Mouse (Mus musculus) midbrain, embryonic 11.5 days (tissue): ENCODE measurements around the gene Tekt3. TPM values are rescaled to one million over a fixed set of nuclear protein-coding genes. Genes with fewer than 3 reads are reported as not detected.

ENCODE experiments used
- ATAC-seq: fragments of 200-750 bp; cut with Nextera tagmentation; 2 replicates; pipeline ENCODE4 v1.8.0; 2017; ENCODE audit warnings: moderate TSS enrichment, moderate library complexity; ENCODE audit not compliant: low FRiP score
- DNase-seq: peaks from one replicate; pipeline ENCODE4 v3.0.0; 2015; ENCODE audit warnings: low spot score; ENCODE audit errors: missing footprints
- H3K27ac ChIP-seq: fragments of 300-500 bp; sonication (generic); 2 replicates; pipeline ENCODE4 v1.5.1; 2014; ENCODE audit warnings: low read depth, low read length
- H3K27me3 ChIP-seq: fragments of 300-500 bp; sonication (generic); 2 replicates; pipeline ENCODE4 v1.6.1; 2014; ENCODE audit warnings: mild to moderate bottlenecking, low read length, moderate library complexity, mixed read lengths; ENCODE audit not compliant: control insufficient read depth, insufficient read depth
- H3K36me3 ChIP-seq: fragments of 300-500 bp; sonication (generic); 2 replicates; pipeline ENCODE4 v1.6.1; 2014; ENCODE audit warnings: mild to moderate bottlenecking, low read length, moderate library complexity, mixed read lengths; ENCODE audit not compliant: control insufficient read depth, insufficient read depth
- H3K4me1 ChIP-seq: fragments of 300-500 bp; sonication (generic); 2 replicates; pipeline ENCODE4 v1.6.1; 2014; ENCODE audit warnings: low read length; ENCODE audit not compliant: control insufficient read depth, insufficient read depth
- H3K4me2 ChIP-seq: fragments of 300-500 bp; sonication (generic); 2 replicates; pipeline ENCODE4 v1.6.1; 2014; ENCODE audit warnings: mild to moderate bottlenecking, moderate library complexity
- H3K4me3 ChIP-seq: fragments of 300-500 bp; sonication (generic); 2 replicates; pipeline ENCODE4 v1.5.1; 2014; ENCODE audit warnings: low read depth, low read length
- H3K9ac ChIP-seq: fragments of 300-500 bp; sonication (generic); 2 replicates; pipeline ENCODE4 v1.6.1; 2014; ENCODE audit warnings: low read length
- H3K9me3 ChIP-seq: fragments of 300-500 bp; sonication (generic); 2 replicates; pipeline ENCODE4 v1.6.1; 2016; ENCODE audit warnings: low read length; ENCODE audit not compliant: control insufficient read depth
- WGBS: fragments of 180-500 bp; shearing (Covaris S2); extraction: QIAGEN DNeasy Blood & Tissue Kit; methylation state at CpG from one replicate; pipeline ENCODE4 v1.1.7; 2014; 5-methylcytosine and 5-hydroxymethylcytosine counted together
- polyA plus RNA-seq: library from polyadenylated mRNA; unstranded; fragments of >200 nt; fragmentation: Nextera tagmentation; extraction: Ambion mirVana; gene quantifications from 2 replicates; pipeline ENCODE4 v1.2.1, GENCODE M21; 2014

Gene Tekt3
- polyA plus RNA-seq, 1 experiment from 2014 or later: not detected

- H3K27me3 ChIP-seq: peaks cover 30% of the 10 kb centered on the region
- no peak for ATAC-seq
- WGBS: 83% methylated on average over 4 of the region's 4 CpGs
These were observed 66.1 kb downstream of the Tekt3 start for GRCm38 (mm10) chr11:63127513-63127912.

GRCm38 (mm10) chr11:63128784-63129183, 67.3 kb downstream of the Tekt3 start, which contains the start of gene Pmp22:
Gene Pmp22, plus strand, starts transcription at chr11:63128982.
- 71% methylated on average over 2 of the region's 2 CpGs for WGBS
- Histone ChIP-seq H3K36me3 (no peaks in the 10 kb centered on the region), H3K9me3 (no peaks in the 10 kb centered on the region), H3K27ac (no peak within 1 kb of the TSS), H3K4me3 (no peak within 1 kb of the TSS), H3K4me2 (no peak within 1 kb of the TSS), H3K4me1 (peaks cover 11% of the 10 kb centered on the region), H3K9ac (no peak within 1 kb of the TSS), H3K27me3 (peaks cover 42% of the 10 kb centered on the region)
- peak; percentile 19 for DNase-seq
- no peak for ATAC-seq

More at GRCm38 (mm10) chr11:63127513-63127912, 66.1 kb downstream of the Tekt3 start:
- Histone ChIP-seq H3K9ac (no peak overlapping the region), H3K4me3 (no peak overlapping the region), H3K36me3 (no peaks in the 10 kb centered on the region), H3K27ac (no peak overlapping the region), H3K9me3 (no peaks in the 10 kb centered on the region), H3K4me1 (peaks cover 11% of the 10 kb centered on the region), H3K4me2 (no peak overlapping the region)
- peak; percentile 53 for DNase-seq

- Histone ChIP-seq H3K4me1 (peaks cover 11% of the 10 kb centered on the region), H3K9me3 (no peaks in the 10 kb centered on the region), H3K36me3 (no peaks in the 10 kb centered on the region), H3K27ac (no peak overlapping the region), H3K27me3 (peaks cover 48% of the 10 kb centered on the region), H3K9ac (no peak overlapping the region), H3K4me3 (no peak overlapping the region), H3K4me2 (no peak overlapping the region)
- no peak for DNase-seq
- 67% methylated on average over 9 of the region's 9 CpGs for WGBS
- ATAC-seq: no peak
These were observed 67.9 kb downstream of the Tekt3 start for GRCm38 (mm10) chr11:63129375-63129774.

GRCm38 (mm10) chr11:63129840-63130239, 68.4 kb downstream of the Tekt3 start:
- H3K9ac ChIP-seq: no peak overlapping the region
- H3K4me3 ChIP-seq: no peak overlapping the region
- ATAC-seq (no peak), DNase-seq (no peak)
- H3K9me3 ChIP-seq: no peaks in the 10 kb centered on the region
- H3K36me3 ChIP-seq: no peaks in the 10 kb centered on the region
- WGBS: 68% methylated on average over 12 of the region's 12 CpGs
- peaks cover 11% of the 10 kb centered on the region for H3K4me1 ChIP-seq
- H3K27ac ChIP-seq: no peak overlapping the region
- peaks cover 50% of the 10 kb centered on the region for H3K27me3 ChIP-seq
- no peak overlapping the region for H3K4me2 ChIP-seq

- peaks cover 51% of the 10 kb centered on the region for H3K27me3 ChIP-seq
- no peak overlapping the region for H3K27ac ChIP-seq
These were observed 69.0 kb downstream of the Tekt3 start for GRCm38 (mm10) chr11:63130497-63130896.

GRCm38 (mm10) chr11:63131001-63131692, 69.7 kb downstream of the Tekt3 start:
- peak overlapping the region; percentile 96 for H3K4me2 ChIP-seq
- WGBS: 4% methylated on average over 32 of the region's 33 CpGs
- no peak overlapping the region for H3K27ac ChIP-seq
- no peak overlapping the region for H3K9ac ChIP-seq
- peak overlapping the region; percentile 26 for H3K4me3 ChIP-seq
- H3K27me3 ChIP-seq: peaks cover 51% of the 10 kb centered on the region
- peaks cover 11% of the 10 kb centered on the region for H3K4me1 ChIP-seq
- DNase-seq: peak; percentile 89
- no peaks in the 10 kb centered on the region for H3K9me3 ChIP-seq
- ATAC-seq: no peak
- H3K36me3 ChIP-seq: no peaks in the 10 kb centered on the region

More at GRCm38 (mm10) chr11:63130497-63130896, 69.0 kb downstream of the Tekt3 start:
- no peak overlapping the region for H3K4me3 ChIP-seq
- H3K36me3 ChIP-seq: no peaks in the 10 kb centered on the region
- H3K4me2 ChIP-seq: no peak overlapping the region
- 63% methylated on average over 8 of the region's 8 CpGs for WGBS
- DNase-seq (no peak), ATAC-seq (no peak)
- no peaks in the 10 kb centered on the region for H3K9me3 ChIP-seq
- peaks cover 11% of the 10 kb centered on the region for H3K4me1 ChIP-seq
- H3K9ac ChIP-seq: no peak overlapping the region

GRCm38 (mm10) chr11:63131693-63132040, 70.2 kb downstream of the Tekt3 start:
- Histone ChIP-seq H3K9ac (no peak overlapping the region), H3K36me3 (no peaks in the 10 kb centered on the region), H3K27ac (no peak overlapping the region), H3K4me1 (peaks cover 11% of the 10 kb centered on the region), H3K4me3 (peak overlapping the region; percentile 26), H3K9me3 (no peaks in the 10 kb centered on the region), H3K4me2 (peak overlapping the region; percentile 96), H3K27me3 (peaks cover 51% of the 10 kb centered on the region)
- WGBS: 6% methylated on average over 11 of the region's 11 CpGs
- ATAC-seq: no peak
- peak; percentile 90 for DNase-seq

GRCm38 (mm10) chr11:63132151-63132500, 70.7 kb downstream of the Tekt3 start:
- H3K27me3 ChIP-seq: peaks cover 51% of the 10 kb centered on the region
- no peak overlapping the region for H3K27ac ChIP-seq
- DNase-seq: peak; percentile 95

GRCm38 (mm10) chr11:63132501-63133435, 71.3 kb downstream of the Tekt3 start:
- ATAC-seq (peak; percentile 50), DNase-seq (peak; percentile 96)
- H3K9me3 ChIP-seq: no peaks in the 10 kb centered on the region
- WGBS: under 1% methylated on average over 65 of the region's 66 CpGs
- H3K9ac ChIP-seq: peak overlapping the region; percentile 72
- peak overlapping the region; percentile 55 for H3K4me3 ChIP-seq
- H3K4me1 ChIP-seq: peaks cover 11% of the 10 kb centered on the region
- peaks cover 51% of the 10 kb centered on the region for H3K27me3 ChIP-seq
- no peak overlapping the region for H3K27ac ChIP-seq
- H3K36me3 ChIP-seq: no peaks in the 10 kb centered on the region
- H3K4me2 ChIP-seq: peak overlapping the region; percentile 96

More at GRCm38 (mm10) chr11:63132151-63132500, 70.7 kb downstream of the Tekt3 start:
- H3K4me2 ChIP-seq: peak overlapping the region; percentile 96
- peak overlapping the region; percentile 55 for H3K4me3 ChIP-seq
- no peaks in the 10 kb centered on the region for H3K9me3 ChIP-seq
- H3K4me1 ChIP-seq: peaks cover 11% of the 10 kb centered on the region
- H3K36me3 ChIP-seq: no peaks in the 10 kb centered on the region
- WGBS: 2% methylated on average over 11 of the region's 11 CpGs
- no peak for ATAC-seq
- H3K9ac ChIP-seq: peak overlapping the region; percentile 72
